Mouse (Mus musculus) hindbrain, embryonic 13.5 days (tissue): ENCODE data around the gene Deaf1. TPM values are rescaled to one million over a fixed set of nuclear protein-coding genes. Genes with fewer than 3 reads are reported as not detected.
"Not testable (repeated sequence)": the region's sequence is repeated elsewhere in the genome, so short reads cannot be mapped to it uniquely, and the experiment has no call there.

Experiments
- ATAC-seq: fragments of 200-750 bp; cut with Nextera tagmentation; 2 replicates; pipeline ENCODE4 v1.8.0; 2017; ENCODE audit warnings: moderate TSS enrichment; ENCODE audit not compliant: low FRiP score
- H3K27ac ChIP-seq: fragments of 300-500 bp; sonication (generic); 2 replicates; pipeline ENCODE4 v1.5.1; 2015; ENCODE audit warnings: inconsistent platforms, mild to moderate bottlenecking, moderate library complexity
- H3K27me3 ChIP-seq: fragments of 300-500 bp; sonication (generic); 2 replicates; pipeline ENCODE4 v1.6.1; 2015; ENCODE audit warnings: mild to moderate bottlenecking, inconsistent platforms
- H3K36me3 ChIP-seq: fragments of 300-500 bp; sonication (generic); 2 replicates; pipeline ENCODE4 v1.6.1; 2015; ENCODE audit warnings: mild to moderate bottlenecking, inconsistent platforms
- H3K4me1 ChIP-seq: fragments of 300-500 bp; sonication (generic); replicated peaks from 2 replicates; pipeline ENCODE4 v1.6.1; 2015; ENCODE audit warnings: inconsistent platforms
- H3K4me2 ChIP-seq: fragments of 300-500 bp; sonication (generic); 2 replicates; pipeline ENCODE4 v1.6.1; 2015; ENCODE audit warnings: inconsistent platforms, mild to moderate bottlenecking, moderate library complexity
- H3K4me3 ChIP-seq: fragments of 300-500 bp; sonication (generic); 2 replicates; pipeline ENCODE4 v1.5.1; 2015; ENCODE audit warnings: mild to moderate bottlenecking, inconsistent platforms
- H3K9ac ChIP-seq: fragments of 300-500 bp; sonication (generic); 2 replicates; pipeline ENCODE4 v1.6.1; 2015; ENCODE audit warnings: mild to moderate bottlenecking, inconsistent platforms
- H3K9me3 ChIP-seq: fragments of 300-500 bp; sonication (generic); 2 replicates; pipeline ENCODE4 v1.6.1; 2016; ENCODE audit warnings: inconsistent platforms
- WGBS: fragments of 180-500 bp; shearing (Covaris S2); methylation state at CpG from one replicate; pipeline ENCODE4 v1.1.7; 2015; 5-methylcytosine and 5-hydroxymethylcytosine counted together
- polyA plus RNA-seq: library from polyadenylated mRNA; unstranded; fragments of >200 nt; fragmentation: Nextera tagmentation; extraction: Ambion mirVana; gene quantifications from 2 replicates; pipeline ENCODE4 v1.2.1, GENCODE M21; 2015

The Deaf1 gene
- polyA plus RNA-seq, 1 experiment from 2014 or later: 138 TPM

DNA sequence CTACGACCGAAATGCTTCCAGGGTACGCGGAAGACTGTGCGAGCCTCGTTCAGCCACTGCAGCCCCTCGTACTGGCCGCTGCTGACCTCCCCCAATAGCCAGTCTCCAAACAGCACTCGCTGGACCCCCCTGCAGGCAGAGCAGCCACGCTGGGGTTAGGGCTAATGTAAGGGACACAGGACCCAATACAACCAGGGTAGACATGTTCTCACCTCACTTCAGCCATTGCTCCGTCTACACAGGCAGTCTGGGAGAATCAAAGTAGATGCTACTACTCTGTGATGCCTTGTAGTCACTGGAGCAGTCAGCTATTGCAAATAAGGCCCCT is 62.1 kb downstream of the Deaf1 start:
- 44% methylated on average over 11 of the region's 11 CpGs for WGBS
- no peak for ATAC-seq
- peaks cover 16% of the 10 kb centered on the region for H3K4me1 ChIP-seq
- no peaks in the 10 kb centered on the region for H3K27me3 ChIP-seq
- H3K4me2 ChIP-seq: 0 out of 2 replicates have a peak overlapping the region, but pooled peaks have one; percentile 50
- H3K36me3 ChIP-seq: peaks cover 42% of the 10 kb centered on the region
- no peak overlapping the region for H3K27ac ChIP-seq
- no peak overlapping the region for H3K9ac ChIP-seq
- H3K4me3 ChIP-seq: no peak overlapping the region; the same call in 1 of the 2 replicates
- no peaks in the 10 kb centered on the region for H3K9me3 ChIP-seq

- Histone ChIP-seq H3K4me2 (no peak overlapping the region), H3K36me3 (peaks cover 47% of the 10 kb centered on the region), H3K4me1 (peaks cover 16% of the 10 kb centered on the region), H3K9me3 (no peaks in the 10 kb centered on the region), H3K9ac (no peak overlapping the region), H3K27ac (no peak overlapping the region), H3K4me3 (no peak overlapping the region), H3K27me3 (no peaks in the 10 kb centered on the region)
- WGBS: 36% methylated on average over 12 of the region's 12 CpGs
- ATAC-seq: no peak
Observed at GRCm38 (mm10) chr7:141264761-141265410, 62.6 kb downstream of the Deaf1 start.

DNA sequence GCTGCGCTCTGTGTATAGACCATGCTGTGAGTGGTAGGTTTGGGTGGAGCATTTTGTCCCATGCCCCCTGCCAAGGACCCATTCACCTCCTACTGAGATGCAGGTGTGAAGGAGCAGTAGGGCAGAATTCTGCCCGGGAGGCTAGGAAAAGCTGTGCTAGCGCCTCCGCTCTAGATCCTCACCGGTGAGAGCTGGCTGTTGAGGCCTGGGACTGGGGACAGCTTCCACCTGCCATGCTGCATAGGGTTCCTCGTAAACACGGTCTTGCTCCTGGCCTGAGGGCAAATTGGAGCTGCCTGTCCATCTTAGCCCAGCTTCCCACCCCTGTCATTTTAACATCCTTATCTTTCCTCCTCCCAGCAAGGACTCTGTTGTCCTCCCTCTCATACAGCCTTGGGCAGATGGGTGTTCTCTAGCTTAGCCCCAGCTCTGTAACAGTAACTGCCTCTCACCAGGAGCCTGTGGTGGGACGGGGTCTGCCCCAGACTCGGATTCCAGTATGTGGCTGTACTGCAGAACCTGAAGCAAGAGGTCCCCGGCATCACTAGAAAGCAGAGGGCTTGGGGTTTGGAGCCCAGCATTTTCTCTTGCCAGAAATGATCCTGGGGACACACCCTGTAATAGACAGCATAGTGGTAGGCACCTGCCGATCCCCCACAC is 63.3 kb downstream of the Deaf1 start:
- H3K9ac ChIP-seq: no peak overlapping the region
- H3K4me2 ChIP-seq: no peak overlapping the region
- 78% methylated on average over 11 of the region's 11 CpGs for WGBS
- H3K4me1 ChIP-seq: peaks cover 16% of the 10 kb centered on the region
- no peaks in the 10 kb centered on the region for H3K9me3 ChIP-seq
- no peak overlapping the region for H3K4me3 ChIP-seq
- peaks cover 54% of the 10 kb centered on the region for H3K36me3 ChIP-seq
- ATAC-seq: no peak
- H3K27me3 ChIP-seq: no peaks in the 10 kb centered on the region
- no peak overlapping the region for H3K27ac ChIP-seq

DNA sequence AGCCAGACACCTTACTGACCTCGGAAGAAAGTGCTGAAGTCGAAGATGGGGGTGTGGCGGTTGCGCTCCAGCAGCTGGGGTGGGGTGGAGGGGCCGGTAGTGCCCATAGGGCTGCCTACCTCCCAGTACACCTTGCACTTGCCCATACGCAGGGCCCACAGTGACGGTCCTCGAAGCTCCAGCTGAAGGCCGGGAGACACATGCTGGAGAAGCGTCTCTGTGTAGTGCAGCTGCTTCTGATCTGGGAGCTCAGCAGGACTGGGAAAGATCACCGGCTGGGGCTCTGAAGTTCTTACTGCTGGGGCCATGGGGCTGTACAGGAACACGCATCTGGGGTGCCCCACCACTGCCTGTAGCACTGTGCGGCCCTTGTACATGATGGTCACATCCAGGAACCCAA is 63.9 kb downstream of the Deaf1 start:
- Histone ChIP-seq H3K27me3 (no peaks in the 10 kb centered on the region), H3K4me3 (no peak overlapping the region), H3K9me3 (no peaks in the 10 kb centered on the region), H3K27ac (no peak overlapping the region), H3K4me2 (no peak overlapping the region), H3K36me3 (peaks cover 59% of the 10 kb centered on the region), H3K4me1 (peaks cover 16% of the 10 kb centered on the region), H3K9ac (no peak overlapping the region)
- ATAC-seq: no peak
- 88% methylated on average over 13 of the region's 13 CpGs for WGBS

DNA sequence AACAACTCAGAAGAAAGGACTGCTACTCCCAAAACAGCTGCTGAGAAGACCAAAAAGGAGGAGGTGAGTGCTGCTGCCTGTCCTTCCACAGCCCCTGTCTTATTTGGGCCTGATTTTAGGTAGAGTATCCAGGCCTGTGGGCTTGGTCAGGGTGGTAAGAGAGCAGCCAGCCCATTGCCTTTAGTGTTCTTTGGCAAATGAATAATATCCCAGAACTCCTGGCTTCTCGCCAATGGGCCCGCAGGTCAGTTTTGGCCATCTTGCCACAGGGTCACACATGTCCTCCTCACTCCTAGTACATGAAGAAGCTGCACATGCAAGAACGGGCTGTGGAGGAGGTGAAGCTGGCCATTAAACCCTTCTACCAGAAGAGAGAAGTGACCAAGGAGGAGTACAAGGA is 66.0 kb downstream of the Deaf1 start:
- 94% methylated on average over 3 of the region's 3 CpGs for WGBS
- no peak overlapping the region for H3K4me2 ChIP-seq
- no peak overlapping the region for H3K4me3 ChIP-seq
- H3K27me3 ChIP-seq: no peaks in the 10 kb centered on the region
- H3K9ac ChIP-seq: no peak overlapping the region
- H3K9me3 ChIP-seq: no peaks in the 10 kb centered on the region
- no peak for ATAC-seq
- peaks cover 81% of the 10 kb centered on the region for H3K36me3 ChIP-seq
- peaks cover 15% of the 10 kb centered on the region for H3K4me1 ChIP-seq
- no peak overlapping the region for H3K27ac ChIP-seq

GRCm38 (mm10) chr7:141256159-141256558 is 71.3 kb downstream of the Deaf1 start:
- 94% methylated on average over 10 of the region's 10 CpGs for WGBS

DNA sequence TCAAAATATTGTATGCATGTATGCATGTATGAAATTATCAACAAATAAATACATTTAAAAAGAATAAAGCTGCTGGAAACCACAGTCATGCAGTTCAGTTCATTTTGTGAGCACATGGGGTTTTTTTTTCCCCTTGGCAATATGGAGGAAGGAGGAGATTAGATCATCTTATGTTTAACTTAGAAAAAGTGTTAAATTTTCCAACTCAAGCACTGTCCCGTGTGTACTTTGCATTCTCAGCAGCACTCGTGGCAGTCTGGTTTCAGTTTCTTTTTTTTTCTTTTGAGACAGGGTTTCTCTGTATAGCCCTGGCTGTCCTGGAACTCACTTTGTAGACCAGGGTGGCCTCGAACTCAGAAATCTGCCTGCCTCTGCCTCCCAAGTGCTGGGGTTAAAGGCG is 77.0 kb downstream of the Deaf1 start:
- not testable (repeated sequence) for ATAC-seq, H3K27me3 ChIP-seq, H3K4me3 ChIP-seq, H3K9me3 ChIP-seq, H3K4me2 ChIP-seq, H3K27ac ChIP-seq, H3K4me1 ChIP-seq, H3K9ac ChIP-seq
- WGBS: 92% methylated on average over 4 of the region's 4 CpGs
- H3K36me3 ChIP-seq: peaks cover 93% of the 10 kb centered on the region

More at GRCm38 (mm10) chr7:141256159-141256558, 71.3 kb downstream of the Deaf1 start:
- Histone ChIP-seq H3K36me3 (peaks cover 93% of the 10 kb centered on the region), H3K4me3 (no peak overlapping the region), H3K9ac (no peak overlapping the region), H3K27me3 (no peaks in the 10 kb centered on the region), H3K4me2 (no peak overlapping the region), H3K9me3 (no peaks in the 10 kb centered on the region), H3K27ac (no peak overlapping the region), H3K4me1 (no peaks in the 10 kb centered on the region)
- no peak for ATAC-seq

Other genes with a start within 250 kb of the Deaf1 start
- gene Pkp3, start 249.5 kb downstream of the Deaf1 start, polyA plus RNA-seq: 0.27 and 0.32 TPM in 2 replicates
- 1.7 and 2.9 TPM in 2 replicates for gene Sigirr, start 227.1 kb downstream of the Deaf1 start, polyA plus RNA-seq
- gene Ano9, start 209.9 kb downstream of the Deaf1 start, polyA plus RNA-seq: 0.09 TPM in 1 of 2 replicates, not detected in the other
- 79.8 and 83.6 TPM in 2 replicates for gene Ptdss2, start 205.3 kb downstream of the Deaf1 start, polyA plus RNA-seq
- 51.1 and 53.5 TPM in 2 replicates for gene Rnh1, start 154.8 kb downstream of the Deaf1 start, polyA plus RNA-seq
- 109 and 118 TPM in 2 replicates for gene Hras, start 133.7 kb downstream of the Deaf1 start, polyA plus RNA-seq
- gene Lrrc56, start 133.5 kb downstream of the Deaf1 start, polyA plus RNA-seq: 10.3 and 11.2 TPM in 2 replicates
- gene Lmntd2, start 113.6 kb downstream of the Deaf1 start, polyA plus RNA-seq: 1.2 and 1.8 TPM in 2 replicates
- gene Rassf7, start 111.8 kb downstream of the Deaf1 start, polyA plus RNA-seq: 27.4 and 32.9 TPM in 2 replicates
- gene Phrf1, start 98.9 kb downstream of the Deaf1 start, polyA plus RNA-seq: 77.1 and 78.9 TPM in 2 replicates
- 1.2 and 1.3 TPM in 2 replicates for gene Irf7, start 61.2 kb downstream of the Deaf1 start, polyA plus RNA-seq
- not detected in 2 replicates for gene Cdhr5, start 50.9 kb downstream of the Deaf1 start, polyA plus RNA-seq
- 1.5 and 3.2 TPM in 2 replicates for gene Sct, start 48.6 kb downstream of the Deaf1 start, polyA plus RNA-seq
- gene Drd4, start 35.7 kb downstream of the Deaf1 start, polyA plus RNA-seq: 0.68 and 0.70 TPM in 2 replicates
- gene Tmem80, start within 50 bp of the Deaf1 start, polyA plus RNA-seq: 67.7 and 74.7 TPM in 2 replicates
- 0.65 and 1.4 TPM in 2 replicates for gene Eps8l2, start 11.2 kb upstream of the Deaf1 start, polyA plus RNA-seq
- 333 and 346 TPM in 2 replicates for gene Taldo1, start 64.5 kb upstream of the Deaf1 start, polyA plus RNA-seq
- gene Gatd1, start 86.4 kb upstream of the Deaf1 start, polyA plus RNA-seq: 57.4 and 58.5 TPM in 2 replicates
- gene Cend1, start 101.8 kb upstream of the Deaf1 start, polyA plus RNA-seq: 68.3 and 73.4 TPM in 2 replicates
- gene Slc25a22, start 110.2 kb upstream of the Deaf1 start, polyA plus RNA-seq: 71.3 and 76.3 TPM in 2 replicates
- gene Pidd1, start 116.3 kb upstream of the Deaf1 start, polyA plus RNA-seq: 4.9 and 5.7 TPM in 2 replicates
- gene Rplp2, start 119.7 kb upstream of the Deaf1 start, polyA plus RNA-seq: 771 and 809 TPM in 2 replicates
- 18.7 TPM in 2 replicates for gene Pnpla2, start 127.5 kb upstream of the Deaf1 start, polyA plus RNA-seq
- 6.9 and 7.2 TPM in 2 replicates for gene Cracr2b, start 133.4 kb upstream of the Deaf1 start, polyA plus RNA-seq
- gene Cd151, start 139.7 kb upstream of the Deaf1 start, polyA plus RNA-seq: 18.4 and 19.3 TPM in 2 replicates
- gene Polr2l, start 147.4 kb upstream of the Deaf1 start, polyA plus RNA-seq: 86.5 and 88.1 TPM in 2 replicates
- gene Tspan4, start 147.6 kb upstream of the Deaf1 start, polyA plus RNA-seq: 34.1 and 35.5 TPM in 2 replicates
- gene Chid1, start 212.2 kb upstream of the Deaf1 start, polyA plus RNA-seq: 36.6 and 45.5 TPM in 2 replicates
- gene Ap2a2, start 234.5 kb upstream of the Deaf1 start, polyA plus RNA-seq: 105 and 111 TPM in 2 replicates